Mouse (Mus musculus) testis, adult 2 months (tissue): ENCODE results near the gene Ttll9.

Experiments used
- CTCF ChIP-seq: fragments of 200-500 bp; IDR thresholded peaks from 2 replicates; pipeline ENCODE4 v1.5.1; 2012; ENCODE audit warnings: low read depth, mild to moderate bottlenecking, inconsistent platforms, low read length, moderate library complexity; ENCODE audit not compliant: control insufficient read depth, insufficient read depth, insufficient replicate concordance
- POLR2A ChIP-seq: fragments of 200-500 bp; IDR thresholded peaks from 2 replicates; pipeline ENCODE4 v1.6.1; 2012; ENCODE audit warnings: low read depth, mild to moderate bottlenecking, inconsistent platforms, low read length, moderate library complexity; ENCODE audit not compliant: control insufficient read depth

GRCm38 (mm10) chr2:152926896-152927295 is 35.4 kb upstream of the Ttll9 start:
- TF ChIP-seq CTCF, result no peak
- TF ChIP-seq POLR2A, result no peak
